Mouse (Mus musculus): ENCODE measurements around the gene Slc16a4.
A peak's percentile ranks its signal among the peaks of the same experiment; 100 is the strongest.

The Slc16a4 gene

GRCm38 (mm10) chr3:107290764-107291381 is at the start of gene Slc16a4:
Slc16a4 (plus strand) TSS chr3:107291230.
- DNase-seq (ENCODE audit: low read depth, low spot score) = peak; percentile 78

- DNase-seq (ENCODE audit: low read depth, low spot score) = no peak
Observed at GRCm38 (mm10) chr3:107241389-107242094, 49.5 kb upstream of the Slc16a4 start.

- DNase-seq (ENCODE audit: low read depth, low spot score) = no peak
Observed at GRCm38 (mm10) chr3:107246876-107247275, 44.2 kb upstream of the Slc16a4 start.

GRCm38 (mm10) chr3:107249042-107249441 is 42.0 kb upstream of the Slc16a4 start:
- DNase-seq (ENCODE audit: low read depth, low spot score) = no peak

- no peak for DNase-seq (ENCODE audit: low read depth, low spot score)
Observed at GRCm38 (mm10) chr3:107250320-107250719, 40.7 kb upstream of the Slc16a4 start.

- DNase-seq (ENCODE audit: low read depth, low spot score) = no peak
Observed at GRCm38 (mm10) chr3:107252035-107252434, 39.0 kb upstream of the Slc16a4 start.

GRCm38 (mm10) chr3:107253925-107254324 is 37.1 kb upstream of the Slc16a4 start:
- no peak for DNase-seq (ENCODE audit: low read depth, low spot score)

- DNase-seq (ENCODE audit: low read depth, low spot score) = no peak
Observed at GRCm38 (mm10) chr3:107255992-107256391, 35.0 kb upstream of the Slc16a4 start.

- DNase-seq (ENCODE audit: low read depth, low spot score) = no peak
Observed at GRCm38 (mm10) chr3:107256724-107257123, 34.3 kb upstream of the Slc16a4 start.

- DNase-seq (ENCODE audit: low read depth, low spot score) = no peak
Observed at GRCm38 (mm10) chr3:107257924-107258323, 33.1 kb upstream of the Slc16a4 start.

GRCm38 (mm10) chr3:107260956-107261850 is 29.8 kb upstream of the Slc16a4 start:
- no peak for DNase-seq (ENCODE audit: low read depth, low spot score)

GRCm38 (mm10) chr3:107261851-107262165 is 29.2 kb upstream of the Slc16a4 start:
- no peak for DNase-seq (ENCODE audit: low read depth, low spot score)

- DNase-seq (ENCODE audit: low read depth, low spot score) = no peak
Observed at GRCm38 (mm10) chr3:107266814-107267345, 24.1 kb upstream of the Slc16a4 start.

GRCm38 (mm10) chr3:107272433-107272832 is 18.6 kb upstream of the Slc16a4 start:
- DNase-seq (ENCODE audit: low read depth, low spot score) = no peak

- DNase-seq (ENCODE audit: low read depth, low spot score) = peak; percentile 64
Observed at GRCm38 (mm10) chr3:107273820-107274219, 17.2 kb upstream of the Slc16a4 start.

GRCm38 (mm10) chr3:107275351-107275750 is 15.7 kb upstream of the Slc16a4 start:
- DNase-seq (ENCODE audit: low read depth, low spot score) = no peak

- DNase-seq (ENCODE audit: low read depth, low spot score) = no peak
Observed at GRCm38 (mm10) chr3:107275996-107276395, 15.0 kb upstream of the Slc16a4 start.

- no peak for DNase-seq (ENCODE audit: low read depth, low spot score)
Observed at GRCm38 (mm10) chr3:107276626-107277025, 14.4 kb upstream of the Slc16a4 start.

GRCm38 (mm10) chr3:107278479-107279269 is 12.4 kb upstream of the Slc16a4 start, which contains the start of gene Lamtor5:
Lamtor5 (plus strand) TSS chr3:107278858.
- DNase-seq (ENCODE audit: low read depth, low spot score) = peak; percentile 91

- no peak for DNase-seq (ENCODE audit: low read depth, low spot score)
Observed at GRCm38 (mm10) chr3:107286123-107286522, 4.9 kb upstream of the Slc16a4 start.

- DNase-seq (ENCODE audit: low read depth, low spot score) = no peak
Observed at GRCm38 (mm10) chr3:107287346-107287745, 3.7 kb upstream of the Slc16a4 start.
